Mouse (Mus musculus) hindbrain, embryonic 10.5 days (tissue): Measurements from ENCODE around the gene Zc3h6. TPM values are rescaled to one million over a fixed set of nuclear protein-coding genes. Genes with fewer than 3 reads are reported as not detected.

ENCODE experiments used
- polyA plus RNA-seq: library from polyadenylated mRNA; unstranded; fragments of >200 nt; fragmentation: Nextera tagmentation; extraction: Ambion mirVana; gene quantifications from 2 replicates; pipeline ENCODE4 v1.2.1, GENCODE M21; 2016

Gene Zc3h6
- polyA plus RNA-seq, 1 experiment from 2014 or later: 2.2 TPM

Other genes starting within 250 kb of the Zc3h6 start
- gene Tmem87b, start 149.3 kb upstream of the Zc3h6 start, polyA plus RNA-seq: 23.6 and 29.4 TPM in 2 replicates
- gene Fbln7, start 104.4 kb upstream of the Zc3h6 start, polyA plus RNA-seq: 2.8 and 3.1 TPM in 2 replicates
- 6.8 and 8.5 TPM in 2 replicates for gene Zc3h8, start 23.3 kb upstream of the Zc3h6 start, polyA plus RNA-seq
- gene Gm10762, start 323 bp downstream of the Zc3h6 start, polyA plus RNA-seq: 14.3 and 16.9 TPM in 2 replicates
- gene Vinac1, start 80.8 kb downstream of the Zc3h6 start, polyA plus RNA-seq: 0.10 and 0.14 TPM in 2 replicates
- 13.0 and 14.1 TPM in 2 replicates for gene Ttl, start 98.5 kb downstream of the Zc3h6 start, polyA plus RNA-seq
- 31.5 and 34.9 TPM in 2 replicates for gene Polr1b, start 133.6 kb downstream of the Zc3h6 start, polyA plus RNA-seq
- 27.8 and 29.3 TPM in 2 replicates for gene Chchd5, start 162.3 kb downstream of the Zc3h6 start, polyA plus RNA-seq
- 37.8 and 46.9 TPM in 2 replicates for gene Slc20a1, start 231.4 kb downstream of the Zc3h6 start, polyA plus RNA-seq